Mouse (Mus musculus) brain, embryonic 14.5 days (tissue): Measurements from ENCODE around the gene Cdca4. TPM values are rescaled to one million over a fixed set of nuclear protein-coding genes. Genes with fewer than 3 reads are reported as not detected.

Source experiments
- DNase-seq: peaks from one replicate; pipeline ENCODE4 v3.0.0-alpha.2; 2011; ENCODE audit warnings: low read depth
- CTCF ChIP-seq: fragments of 200-500 bp; IDR thresholded peaks from 2 replicates; pipeline ENCODE4 v1.5.1; 2012; ENCODE audit warnings: inconsistent platforms, mild to moderate bottlenecking, moderate library complexity, borderline replicate concordance; ENCODE audit not compliant: insufficient read depth, insufficient read length; ENCODE audit errors: extremely low read depth
- POLR2A ChIP-seq: fragments of 200-500 bp; IDR thresholded peaks from 2 replicates; pipeline ENCODE4 v1.6.1; 2012; ENCODE audit warnings: mild to moderate bottlenecking, inconsistent platforms, borderline replicate concordance; ENCODE audit not compliant: poor library complexity, insufficient read depth, insufficient read length, severe bottlenecking; ENCODE audit errors: extremely low read depth
- polyA plus RNA-seq: library from polyadenylated mRNA; depleted of rRNA; stranded (reverse); fragments of >200 nt; gene quantifications from 2 replicates; pipeline ENCODE4 v1.2.3, GENCODE M21; 2012

The Cdca4 gene
- polyA plus RNA-seq, 1 experiment: 42.3 TPM

- no peak for TF ChIP-seq CTCF
- TF ChIP-seq POLR2A: no peak
- DNase-seq: no peak
Measured at GRCm38 (mm10) chr12:112869783-112870204, 40.6 kb upstream of the Cdca4 start.

- DNase-seq: no peak
- TF ChIP-seq POLR2A (no peak), CTCF (no peak)
Measured at GRCm38 (mm10) chr12:112868178-112869087, 39.2 kb upstream of the Cdca4 start, which contains the start of gene Gpr132. TSS of gene Gpr132 (minus strand) at chr12:112868228.

DNA sequence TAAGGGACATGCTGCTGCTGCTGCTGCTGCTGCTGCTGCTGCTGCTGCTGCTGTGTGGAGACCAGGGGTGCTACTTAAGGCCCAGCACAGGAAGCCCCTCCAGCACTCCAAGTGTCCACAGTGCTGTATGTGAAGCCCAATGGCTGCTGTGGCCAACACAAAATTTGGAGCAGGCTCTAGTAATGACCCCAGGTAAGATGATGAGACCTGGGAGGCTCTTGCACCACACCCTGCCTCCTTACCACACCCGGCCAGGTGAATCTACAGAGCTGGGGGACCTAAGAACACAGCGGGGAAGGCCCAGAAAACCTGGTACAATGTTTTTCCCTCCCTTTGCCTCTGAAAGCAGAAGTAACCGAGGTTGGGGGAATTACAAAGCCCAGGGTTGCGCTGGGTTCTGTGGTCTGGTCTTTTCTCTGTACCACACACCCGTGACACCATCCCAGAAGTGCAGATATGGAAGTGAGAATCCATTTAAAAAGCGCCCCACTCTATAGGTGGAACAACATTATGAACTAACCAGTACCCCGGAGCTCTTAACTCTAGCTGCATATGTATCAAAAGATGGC is 38.0 kb upstream of the Cdca4 start:
- TF ChIP-seq CTCF (no peak), POLR2A (no peak)
- DNase-seq: no peak

- no peak for DNase-seq
- TF ChIP-seq CTCF (no peak), POLR2A (no peak)
Measured at GRCm38 (mm10) chr12:112866467-112867080, 37.4 kb upstream of the Cdca4 start.

DNA sequence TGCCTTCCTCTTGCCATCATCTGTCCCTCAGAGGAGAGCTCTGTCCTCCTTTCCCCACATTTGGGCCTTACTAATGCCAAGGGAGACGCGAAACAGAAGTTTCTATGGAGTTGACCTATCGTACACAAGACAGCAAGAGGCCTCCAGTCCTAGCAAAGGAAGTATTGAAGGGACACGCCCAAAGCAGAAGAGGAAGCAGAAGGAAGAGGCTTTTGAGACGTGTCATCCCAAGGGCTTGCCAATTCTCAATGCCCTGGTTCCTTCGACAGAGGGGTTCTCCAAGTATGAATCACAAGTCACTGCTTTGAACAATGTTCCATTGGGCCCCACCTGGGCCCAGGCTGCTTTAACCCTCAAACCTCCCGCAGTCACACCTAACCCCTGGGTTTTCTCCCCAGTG is 35.6 kb upstream of the Cdca4 start:
- no peak for DNase-seq
- TF ChIP-seq CTCF (no peak), POLR2A (no peak)

GRCm38 (mm10) chr12:112861911-112862321 is 32.7 kb upstream of the Cdca4 start:
- TF ChIP-seq CTCF (no peak), POLR2A (no peak)
- DNase-seq: no peak

DNA sequence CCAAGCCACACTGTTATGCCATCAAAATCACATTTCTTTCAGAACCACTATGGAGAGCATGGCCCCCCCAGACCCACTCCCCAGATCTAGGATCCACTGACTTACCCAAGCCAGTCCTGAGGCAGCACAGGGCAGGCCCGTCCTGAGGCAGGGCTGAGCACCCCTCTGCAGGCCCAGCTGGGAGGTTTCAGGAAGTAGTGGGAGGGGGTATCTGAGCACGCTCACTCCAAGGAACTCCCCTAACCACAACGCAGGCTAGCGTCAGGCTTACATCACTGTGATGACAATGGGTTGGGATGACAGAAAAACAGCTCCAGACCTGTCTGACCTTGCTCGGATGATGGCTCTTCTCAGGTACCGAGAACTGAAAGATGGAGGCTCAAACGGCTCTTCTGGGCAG is 31.5 kb upstream of the Cdca4 start:
- no peak for DNase-seq
- no peak for TF ChIP-seq POLR2A
- no peak for TF ChIP-seq CTCF

DNA sequence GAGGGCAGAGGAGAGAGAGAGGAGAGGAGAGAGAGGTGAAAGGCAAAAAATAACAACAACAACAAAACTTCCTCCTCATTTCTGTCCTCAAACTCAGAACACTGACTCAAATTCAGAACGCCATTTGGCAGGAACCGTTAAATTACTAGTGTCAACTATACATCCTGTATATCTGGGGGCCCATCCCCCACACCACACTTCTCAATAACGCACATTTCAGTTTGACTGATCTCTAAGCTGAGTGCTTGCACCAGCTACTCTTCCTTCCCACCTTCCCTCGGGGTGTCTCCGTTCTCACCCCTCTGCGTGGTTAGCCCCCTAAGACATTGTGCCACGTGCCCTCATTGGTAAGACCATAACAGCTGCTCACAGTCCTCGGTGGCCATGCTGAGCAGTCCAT is 30.7 kb upstream of the Cdca4 start:
- no peak for DNase-seq
- TF ChIP-seq POLR2A (no peak), CTCF (no peak)

DNA sequence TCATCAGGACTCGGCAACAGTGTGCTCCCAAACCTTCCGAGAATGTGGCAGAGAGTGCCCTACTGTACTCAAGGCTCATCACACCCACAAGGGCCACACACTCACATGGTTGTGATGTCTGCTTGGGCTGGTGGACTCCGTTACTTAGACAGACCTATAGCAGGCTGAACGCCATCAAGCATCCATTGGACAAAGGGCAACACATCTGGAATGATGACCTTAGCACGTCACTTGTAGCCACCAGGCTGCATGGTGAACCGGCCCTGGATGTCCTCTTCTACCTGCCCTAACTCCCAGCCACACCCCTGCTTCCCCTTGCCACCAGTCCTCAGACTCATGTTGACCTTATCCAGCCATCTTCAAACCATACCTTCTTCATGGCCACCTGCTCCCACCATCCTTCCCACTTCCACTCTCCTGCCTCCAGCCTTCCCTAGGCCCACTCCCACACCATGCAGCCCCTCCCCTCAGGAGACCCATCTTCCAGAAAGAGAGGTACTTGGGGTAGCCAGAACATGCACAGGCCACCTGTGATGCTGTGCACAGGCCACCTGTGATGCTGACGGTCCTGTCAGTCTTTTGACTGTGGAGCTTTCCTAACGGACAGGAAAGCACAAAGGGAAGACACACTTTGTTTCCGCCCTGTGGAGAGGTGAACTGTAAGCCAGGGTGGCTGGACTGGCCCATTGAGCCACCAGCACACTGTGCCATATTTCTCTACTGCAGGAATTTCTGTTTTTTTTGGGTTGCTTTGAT is 29.5 kb upstream of the Cdca4 start:
- no peak for TF ChIP-seq POLR2A
- no peak for TF ChIP-seq CTCF
- DNase-seq: no peak

DNA sequence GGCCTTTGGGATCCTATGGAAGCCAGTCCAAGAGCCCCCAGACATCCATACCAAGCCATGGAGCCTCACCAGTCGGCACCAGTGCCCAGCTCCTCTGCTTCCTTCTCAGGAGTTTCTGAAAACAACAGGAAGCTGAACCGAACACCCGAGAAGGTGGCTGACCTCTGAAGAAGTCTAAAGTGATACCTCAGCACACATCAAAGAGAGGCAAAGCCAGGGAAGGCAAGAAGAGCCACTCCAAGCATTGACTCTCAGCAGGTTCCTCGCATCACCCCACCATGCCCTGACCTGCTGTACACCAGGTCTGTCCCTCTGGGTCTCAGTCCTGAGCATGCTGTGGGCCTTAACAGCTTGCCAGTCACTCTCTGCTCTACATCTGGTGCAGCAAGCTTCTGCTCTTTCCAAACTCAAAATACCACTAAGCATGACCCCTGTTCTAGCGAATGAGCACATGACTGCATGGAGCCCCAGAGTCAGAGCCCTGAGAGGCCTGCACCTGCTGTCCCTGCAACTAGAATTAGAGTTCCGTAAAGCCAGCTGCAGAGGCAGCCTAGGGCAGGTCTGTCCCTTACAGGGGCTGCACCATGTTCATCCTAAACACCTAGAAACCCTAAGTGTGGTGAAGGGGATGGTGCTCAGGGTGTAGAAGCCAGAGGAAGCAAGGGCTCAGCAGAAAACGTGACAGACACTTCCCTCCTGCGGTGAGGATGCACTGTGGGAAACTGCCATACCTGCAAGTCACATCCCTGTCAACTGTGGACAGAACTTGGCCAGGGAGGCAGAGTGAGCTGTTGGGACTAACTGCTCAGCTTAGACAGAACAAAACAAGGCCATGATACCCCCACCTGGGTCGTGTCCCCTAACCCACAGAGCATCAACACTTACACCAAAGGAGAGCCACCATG is 28.1 kb upstream of the Cdca4 start:
- no peak for DNase-seq
- TF ChIP-seq CTCF (no peak), POLR2A (no peak)

- no peak for DNase-seq
- TF ChIP-seq CTCF (no peak), POLR2A (no peak)
Measured at GRCm38 (mm10) chr12:112856338-112856737, 27.1 kb upstream of the Cdca4 start.
